In genomic region chr4:117993421-117993820, GRCm38 (mm10) we compare ENCODE assay signal across 30 mouse cellular contexts.
A peak's percentile ranks its signal among the peaks of the same experiment; 100 is the strongest.
DNase-seq lines count a peak whose midpoint lies in the region; ATAC-seq and TF ChIP-seq lines count a peak whose summit lies in the region.
"Had no signal": no experiment of that assay in that cellular context is flagged by ENCODE, and none has a peak within 500 bp of the region (broad histone marks: within the 10 kb centered on the region; RNA-seq: fewer than 3 reads in every experiment).

No protein-coding gene starts in this region.

- ATAC-seq in kidney, postnatal 0 days (replicated peaks; ENCODE audit: low FRiP score, low read depth): no peak
- ATAC-seq: activated CD4-positive, CD25-positive, alpha-beta regulatory T cell, adult 4 months; CD4-positive, CD25-positive, alpha-beta regulatory T cell, adult 4 months; forebrain, embryonic 16.5 days; intestine, postnatal 0 days had no signal

- peaks cover 17% of the 10 kb centered on the region for H3K4me1 ChIP-seq in kidney, postnatal 0 days (replicated peaks; ENCODE audit: insufficient read depth, low read length)

- DNase-seq in kidney, postnatal 0 days (ENCODE audit: low spot score): no peak
- DNase-seq in kidney, postnatal 4 days: no peak
- DNase-seq in ovary, postnatal 36 days (ENCODE audit: low spot score): peak; percentile 2
- no peak for DNase-seq in ovary, postnatal 14 days (ENCODE audit: low spot score)
- peak; percentile 39 for DNase-seq in NIH3T3 (ENCODE audit: low read depth)
- peak; percentile 13 for DNase-seq in urinary bladder, postnatal 25 days (ENCODE audit: low spot score)
- DNase-seq in frontal cortex, postnatal 10 days (ENCODE audit: low spot score in 2 of 2): no peak
- DNase-seq: adrenal gland, adult 2 months; adrenal gland, postnatal 36 days; cerebellum, postnatal 14 days; gastrocnemius, postnatal 10 days; heart, adult 18-20 months; heart, postnatal 4 days; kidney, adult 9 months; kidney, postnatal 14 days; right cerebral cortex, postnatal 25 days; thymus, adult 2 months; thymus, postnatal 36 days had no signal

- H3K27me3 ChIP-seq in kidney, postnatal 0 days (ENCODE audit: insufficient read depth, low read length): no peaks in the 10 kb centered on the region
- H3K27me3 ChIP-seq: midbrain, embryonic 12.5 days; neural tube, embryonic 12.5 days; stomach, embryonic 15.5 days had no signal

- no peak for TF ChIP-seq CTCF in kidney, postnatal 0 days (IDR thresholded peaks at IDR 0.05; ENCODE audit: low read depth)

- 80% methylated on average over 2 of the region's 2 CpGs for WGBS in kidney, postnatal 0 days

- no peaks in the 10 kb centered on the region for H3K36me3 ChIP-seq in kidney, postnatal 0 days (ENCODE audit: insufficient read depth, low read length)
- H3K36me3 ChIP-seq: midbrain, embryonic 12.5 days; neural tube, embryonic 12.5 days; stomach, embryonic 15.5 days had no signal

- H3K9me3 ChIP-seq in kidney, postnatal 0 days (replicated peaks; ENCODE audit: low read length): no peaks in the 10 kb centered on the region
- H3K9me3 ChIP-seq: midbrain, embryonic 12.5 days; neural tube, embryonic 12.5 days; stomach, embryonic 15.5 days had no signal

- no peak overlapping the region for H3K27ac ChIP-seq in kidney, postnatal 0 days
- H3K27ac ChIP-seq: hindbrain, embryonic 14.5 days; midbrain, embryonic 12.5 days; neural tube, embryonic 12.5 days; stomach, embryonic 15.5 days had no signal

- H3K4me3 ChIP-seq in kidney, postnatal 0 days (replicated peaks; ENCODE audit: low read depth, low read length): no peak overlapping the region
- H3K4me3 ChIP-seq: erythroblast, embryonic 14.5 days; midbrain, embryonic 12.5 days; myocyte; neural tube, embryonic 12.5 days; stomach, embryonic 15.5 days had no signal

- H3K9ac ChIP-seq in kidney, postnatal 0 days (ENCODE audit: low read depth, low read length): 0 out of 2 replicates have a peak overlapping the region, but pooled peaks have one; percentile 23
- H3K9ac ChIP-seq: hindbrain, embryonic 14.5 days; midbrain, embryonic 12.5 days; neural tube, embryonic 12.5 days; stomach, embryonic 15.5 days had no signal

- H3K4me2 ChIP-seq in kidney, postnatal 0 days (ENCODE audit: low read length): no peak overlapping the region
- H3K4me2 ChIP-seq: heart, embryonic 11.5 days; hindbrain, embryonic 14.5 days; liver, embryonic 11.5 days; midbrain, embryonic 12.5 days; neural tube, embryonic 12.5 days; stomach, embryonic 15.5 days had no signal

Comparison
In these comparisons a context has a peak if more than half of its experiments do, and no peak if none do; other contexts are left out.
1. DNase-seq: peak in ovary, postnatal 36 days (single experiment), NIH3T3 (single experiment) and urinary bladder, postnatal 25 days (single experiment); none in kidney, postnatal 0 days (single experiment), kidney, postnatal 4 days (0 of 2), ovary, postnatal 14 days (single experiment) and frontal cortex, postnatal 10 days (0 of 2).